Mouse (Mus musculus): Measurements from ENCODE around the gene Casq1. TPM values are rescaled to one million over a fixed set of nuclear protein-coding genes. Genes with fewer than 3 reads are reported as not detected.

Casq1 gene
- polyA plus RNA-seq, 1 experiment from 2014 or later: 0.08 TPM

- ATAC-seq: no peak
- WGBS (ENCODE audit: insufficient replicate concordance): 39% methylated on average over 9 of the region's 9 CpGs
- Histone ChIP-seq H3K4me1 (peaks cover 53% of the 10 kb centered on the region), H3K27me3 (replicated peaks) (peaks cover 21% of the 10 kb centered on the region), H3K4me3 (no peak overlapping the region), H3K4me2 (no peak overlapping the region), H3K9ac (no peak overlapping the region), H3K36me3 (peaks cover 24% of the 10 kb centered on the region), H3K9me3 (replicated peaks) (no peaks in the 10 kb centered on the region), H3K27ac (peak overlapping the region; percentile 18; the same call in 1 of the 2 replicates)
Measured at GRCm38 (mm10) chr1:172204033-172204813, 15.4 kb downstream of the Casq1 start.

GRCm38 (mm10) chr1:172203566-172203965 is 16.1 kb downstream of the Casq1 start:
- Histone ChIP-seq H3K36me3 (peaks cover 30% of the 10 kb centered on the region), H3K27me3 (replicated peaks) (peaks cover 21% of the 10 kb centered on the region), H3K4me1 (peaks cover 53% of the 10 kb centered on the region), H3K4me3 (no peak overlapping the region), H3K27ac (peak overlapping the region; percentile 61), H3K4me2 (peak overlapping the region; percentile 14; the same call in 1 of the 2 replicates), H3K9me3 (replicated peaks) (no peaks in the 10 kb centered on the region), H3K9ac (no peak overlapping the region)
- WGBS (ENCODE audit: insufficient replicate concordance): 23% methylated on average over 4 of the region's 4 CpGs
- no peak for ATAC-seq

GRCm38 (mm10) chr1:172202894-172203522 is 16.7 kb downstream of the Casq1 start:
- no peak overlapping the region for H3K9ac ChIP-seq
- ATAC-seq: no peak
- H3K4me3 ChIP-seq: no peak overlapping the region
- H3K4me1 ChIP-seq: peaks cover 53% of the 10 kb centered on the region
- peaks cover 36% of the 10 kb centered on the region for H3K36me3 ChIP-seq
- H3K27ac ChIP-seq: peak overlapping the region; percentile 61
- 45% methylated on average over 2 of the region's 2 CpGs for WGBS (ENCODE audit: insufficient replicate concordance)
- H3K9me3 ChIP-seq (replicated peaks): no peaks in the 10 kb centered on the region
- peaks cover 21% of the 10 kb centered on the region for H3K27me3 ChIP-seq (replicated peaks)
- peak overlapping the region; percentile 14; the same call in 1 of the 2 replicates for H3K4me2 ChIP-seq

- Histone ChIP-seq H3K36me3 (peaks cover 44% of the 10 kb centered on the region), H3K27me3 (replicated peaks) (peaks cover 18% of the 10 kb centered on the region), H3K9ac (no peak overlapping the region), H3K9me3 (replicated peaks) (no peaks in the 10 kb centered on the region), H3K4me2 (no peak overlapping the region), H3K4me3 (no peak overlapping the region), H3K27ac (peak overlapping the region; percentile 12; the same call in 1 of the 2 replicates), H3K4me1 (peaks cover 51% of the 10 kb centered on the region)
- no peak for ATAC-seq
- WGBS (ENCODE audit: insufficient replicate concordance): 49% methylated on average over 14 of the region's 14 CpGs
Measured at GRCm38 (mm10) chr1:172201967-172202880, 17.4 kb downstream of the Casq1 start.

GRCm38 (mm10) chr1:172200871-172201447 is 18.7 kb downstream of the Casq1 start:
- H3K4me3 ChIP-seq: no peak overlapping the region
- no peak overlapping the region for H3K9ac ChIP-seq
- ATAC-seq: no peak
- H3K4me2 ChIP-seq: no peak overlapping the region
- H3K27me3 ChIP-seq (replicated peaks): peaks cover 9% of the 10 kb centered on the region; the same call in 1 of the 2 replicates
- H3K9me3 ChIP-seq (replicated peaks): no peaks in the 10 kb centered on the region
- H3K27ac ChIP-seq: no peak overlapping the region
- peaks cover 38% of the 10 kb centered on the region for H3K4me1 ChIP-seq
- peaks cover 56% of the 10 kb centered on the region for H3K36me3 ChIP-seq
- 74% methylated on average over 7 of the region's 7 CpGs for WGBS (ENCODE audit: insufficient replicate concordance)

GRCm38 (mm10) chr1:172200161-172200560 is 19.5 kb downstream of the Casq1 start:
- ATAC-seq: no peak

GRCm38 (mm10) chr1:172198996-172199395 is 20.7 kb downstream of the Casq1 start:
- 87% methylated on average over 4 of the region's 4 CpGs for WGBS (ENCODE audit: insufficient replicate concordance)

More at GRCm38 (mm10) chr1:172200161-172200560, 19.5 kb downstream of the Casq1 start:
- Histone ChIP-seq H3K27ac (no peak overlapping the region), H3K4me1 (peaks cover 30% of the 10 kb centered on the region), H3K27me3 (replicated peaks) (peaks cover 3% of the 10 kb centered on the region; the same call in 1 of the 2 replicates), H3K36me3 (peaks cover 64% of the 10 kb centered on the region), H3K4me2 (no peak overlapping the region), H3K9ac (no peak overlapping the region), H3K9me3 (replicated peaks) (no peaks in the 10 kb centered on the region), H3K4me3 (no peak overlapping the region)
- 76% methylated on average over 5 of the region's 5 CpGs for WGBS (ENCODE audit: insufficient replicate concordance)

GRCm38 (mm10) chr1:172198316-172198715 is 21.4 kb downstream of the Casq1 start:
- Histone ChIP-seq H3K9ac (no peak overlapping the region), H3K4me3 (no peak overlapping the region), H3K4me1 (peaks cover 15% of the 10 kb centered on the region), H3K9me3 (replicated peaks) (no peaks in the 10 kb centered on the region), H3K36me3 (peaks cover 82% of the 10 kb centered on the region), H3K27ac (no peak overlapping the region), H3K4me2 (no peak overlapping the region), H3K27me3 (replicated peaks) (no peaks in the 10 kb centered on the region)
- no peak for ATAC-seq
- 90% methylated on average over 8 of the region's 8 CpGs for WGBS (ENCODE audit: insufficient replicate concordance)

More at GRCm38 (mm10) chr1:172198996-172199395, 20.7 kb downstream of the Casq1 start:
- Histone ChIP-seq H3K27ac (no peak overlapping the region), H3K9ac (no peak overlapping the region), H3K4me1 (peaks cover 22% of the 10 kb centered on the region), H3K4me2 (no peak overlapping the region), H3K36me3 (peaks cover 76% of the 10 kb centered on the region), H3K4me3 (no peak overlapping the region), H3K27me3 (replicated peaks) (no peaks in the 10 kb centered on the region), H3K9me3 (replicated peaks) (no peaks in the 10 kb centered on the region)
- ATAC-seq: no peak

- H3K4me2 ChIP-seq: no peak overlapping the region
- ATAC-seq: no peak
- H3K4me3 ChIP-seq: no peak overlapping the region
- WGBS (ENCODE audit: insufficient replicate concordance): 85% methylated on average over 5 of the region's 5 CpGs
- H3K4me1 ChIP-seq: peaks cover 11% of the 10 kb centered on the region; the same call in 1 of the 2 replicates
- no peaks in the 10 kb centered on the region for H3K9me3 ChIP-seq (replicated peaks)
- no peak overlapping the region for H3K9ac ChIP-seq
- H3K27ac ChIP-seq: no peak overlapping the region
- H3K36me3 ChIP-seq: peaks cover 84% of the 10 kb centered on the region
- H3K27me3 ChIP-seq (replicated peaks): no peaks in the 10 kb centered on the region
Measured at GRCm38 (mm10) chr1:172197851-172198250, 21.8 kb downstream of the Casq1 start.

- ATAC-seq: no peak
- H3K27me3 ChIP-seq (replicated peaks): no peaks in the 10 kb centered on the region
- WGBS (ENCODE audit: insufficient replicate concordance): 86% methylated on average over 3 of the region's 3 CpGs
- H3K36me3 ChIP-seq: peaks cover 91% of the 10 kb centered on the region
- no peak overlapping the region for H3K9ac ChIP-seq
- H3K4me1 ChIP-seq: peaks cover 4% of the 10 kb centered on the region; the same call in 1 of the 2 replicates
- no peak overlapping the region for H3K27ac ChIP-seq
- H3K4me2 ChIP-seq: no peak overlapping the region
- H3K4me3 ChIP-seq: no peak overlapping the region
- H3K9me3 ChIP-seq (replicated peaks): no peaks in the 10 kb centered on the region
Measured at GRCm38 (mm10) chr1:172197146-172197545, 22.5 kb downstream of the Casq1 start.

- H3K36me3 ChIP-seq: peaks cover 96% of the 10 kb centered on the region
- no peak for ATAC-seq
- H3K27me3 ChIP-seq (replicated peaks): no peaks in the 10 kb centered on the region
- 86% methylated on average over 8 of the region's 8 CpGs for WGBS (ENCODE audit: insufficient replicate concordance)
- no peak overlapping the region for H3K27ac ChIP-seq
- H3K4me3 ChIP-seq: no peak overlapping the region
- H3K9me3 ChIP-seq (replicated peaks): no peaks in the 10 kb centered on the region
- H3K4me1 ChIP-seq: no peaks in the 10 kb centered on the region
- no peak overlapping the region for H3K9ac ChIP-seq
- no peak overlapping the region for H3K4me2 ChIP-seq
Measured at GRCm38 (mm10) chr1:172194435-172194834, 25.2 kb downstream of the Casq1 start.

Data from liver, embryonic 12.5 days (tissue).